Mouse (Mus musculus) forebrain, embryonic 13.5 days (tissue): ENCODE measurements at regions not wholly inside any gene's neighbourhood (a gene's known extent, or its start where the extent isn't known, plus 50 kb on each side); places are given as distances from the start of the nearest gene placed in this dataset.

Experiments used
- ATAC-seq: fragments of 200-750 bp; cut with Nextera tagmentation; 2 replicates; pipeline ENCODE4 v1.8.0; 2017
- H3K27ac ChIP-seq: fragments of 300-500 bp; sonication (generic); 2 replicates; pipeline ENCODE4 v1.5.1; 2015; ENCODE audit warnings: inconsistent platforms, mild to moderate bottlenecking, moderate library complexity
- H3K27me3 ChIP-seq: fragments of 300-500 bp; sonication (generic); 2 replicates; pipeline ENCODE4 v1.6.1; 2015; ENCODE audit warnings: mild to moderate bottlenecking, inconsistent platforms
- H3K36me3 ChIP-seq: fragments of 300-500 bp; sonication (generic); 2 replicates; pipeline ENCODE4 v1.6.1; 2015; ENCODE audit warnings: mild to moderate bottlenecking, inconsistent platforms; ENCODE audit not compliant: poor library complexity, severe bottlenecking
- H3K4me1 ChIP-seq: fragments of 300-500 bp; sonication (generic); 2 replicates; pipeline ENCODE4 v1.6.1; 2015; ENCODE audit warnings: inconsistent platforms
- H3K4me2 ChIP-seq: fragments of 300-500 bp; sonication (generic); 2 replicates; pipeline ENCODE4 v1.6.1; 2015; ENCODE audit warnings: inconsistent platforms, mild to moderate bottlenecking, moderate library complexity
- H3K4me3 ChIP-seq: fragments of 300-500 bp; sonication (generic); 2 replicates; pipeline ENCODE4 v1.5.1; 2015; ENCODE audit warnings: mild to moderate bottlenecking, inconsistent platforms
- H3K9ac ChIP-seq: fragments of 300-500 bp; sonication (generic); 2 replicates; pipeline ENCODE4 v1.6.1; 2015; ENCODE audit warnings: mild to moderate bottlenecking, inconsistent platforms
- H3K9me3 ChIP-seq: fragments of 300-500 bp; sonication (generic); replicated peaks from 2 replicates; pipeline ENCODE4 v1.6.1; 2016; ENCODE audit warnings: inconsistent platforms
- WGBS: fragments of 180-500 bp; shearing (Covaris S2); methylation state at CpG from one replicate; pipeline ENCODE4 v1.1.7; 2015; 5-methylcytosine and 5-hydroxymethylcytosine counted together

DNA sequence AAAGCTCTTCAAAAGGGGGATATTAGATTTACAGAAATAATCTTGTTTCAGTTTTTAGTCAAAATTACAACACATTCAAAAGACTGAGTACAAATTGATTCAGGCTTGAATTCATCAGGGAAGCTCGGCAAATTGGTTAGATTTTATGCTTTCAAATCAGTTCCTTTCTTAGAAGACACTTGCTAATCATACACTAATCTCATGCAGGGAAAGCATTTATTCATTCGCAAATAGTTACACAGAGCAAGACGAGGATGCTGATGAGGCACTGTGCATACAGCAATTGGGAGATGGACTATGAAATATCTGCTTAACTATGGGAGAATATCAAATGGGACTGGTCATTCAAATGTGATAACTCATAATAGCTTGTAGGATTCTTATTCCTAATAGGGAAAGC, 481.3 kb upstream of the Gm597 start:
- Histone ChIP-seq H3K9me3 (no peaks in the 10 kb centered on the region), H3K27me3 (no peaks in the 10 kb centered on the region), H3K4me2 (no peak overlapping the region), H3K36me3 (no peaks in the 10 kb centered on the region), H3K4me1 (no peaks in the 10 kb centered on the region), H3K27ac (no peak overlapping the region), H3K4me3 (no peak overlapping the region), H3K9ac (no peak overlapping the region)
- WGBS, result 56% methylated on average over 3 of the region's 3 CpGs
- ATAC-seq, result no peak

GRCm38 (mm10) chr1:29216766-29217581, 436.9 kb upstream of the Gm597 start:
- Histone ChIP-seq H3K4me2 (no peak overlapping the region), H3K27me3 (no peaks in the 10 kb centered on the region)

More at GRCm38 (mm10) chr1:29216766-29217581, 436.9 kb upstream of the Gm597 start:
- peak; percentile 93 for ATAC-seq
- Histone ChIP-seq H3K9me3 (no peaks in the 10 kb centered on the region), H3K36me3 (no peaks in the 10 kb centered on the region), H3K27ac (no peak overlapping the region), H3K4me3 (no peak overlapping the region), H3K4me1 (0 out of 2 replicates have a peak, but pooled peaks cover 3% of the 10 kb centered on the region), H3K9ac (no peak overlapping the region)
- 18% methylated on average over 3 of the region's 3 CpGs for WGBS
